Mouse (Mus musculus): ENCODE data around the gene Gramd2. TPM values are rescaled to one million over a fixed set of nuclear protein-coding genes. Genes with fewer than 3 reads are reported as not detected.

Gene Gramd2
- polyA plus RNA-seq, 1 experiment: 4.5 TPM

DNA sequence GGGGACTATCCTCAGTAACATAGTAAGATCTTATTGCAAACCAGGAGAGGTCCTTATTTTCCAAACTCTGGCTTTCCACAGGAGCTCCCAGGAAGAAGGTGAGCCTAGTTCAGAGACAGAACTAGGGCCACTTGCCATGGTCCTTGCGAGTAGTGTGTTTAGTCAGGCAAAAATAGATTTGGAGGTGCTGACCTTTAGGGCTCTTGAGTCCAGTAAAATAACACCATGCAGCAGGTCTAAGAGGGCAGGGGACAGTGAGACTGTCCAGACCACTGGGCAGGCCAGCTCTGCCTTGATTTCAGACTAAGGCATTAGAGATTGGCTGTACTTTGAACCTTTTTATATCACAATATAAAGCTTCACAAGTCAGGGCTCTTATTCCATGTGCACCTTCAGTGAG, 13.1 kb upstream of the Gramd2 start:
- Histone ChIP-seq H3K27me3 (ENCODE audit: control insufficient read depth, insufficient read depth, low read length, poor library complexity, severe bottlenecking) (no peaks in the 10 kb centered on the region), H3K27ac (ENCODE audit: insufficient read depth, low read length) (no peak overlapping the region), H3K9me3 (replicated peaks; ENCODE audit: control insufficient read depth, insufficient read depth, low read length, poor library complexity, severe bottlenecking) (no peaks in the 10 kb centered on the region), H3K36me3 (ENCODE audit: control insufficient read depth, insufficient read depth, low read length, poor library complexity, severe bottlenecking) (peaks cover 98% of the 10 kb centered on the region), H3K4me3 (ENCODE audit: low read depth, low read length) (no peak overlapping the region), H3K9ac (ENCODE audit: low read depth, poor library complexity, severe bottlenecking) (no peak overlapping the region), H3K4me1 (ENCODE audit: control insufficient read depth, insufficient read depth, low read length) (peaks cover 4% of the 10 kb centered on the region)
- TF ChIP-seq POLR2A (IDR thresholded peaks at IDR 0.05; ENCODE audit: insufficient read depth, low read length) (no peak), EP300 (IDR thresholded peaks at IDR 0.05; ENCODE audit: insufficient read depth, low read depth, low read length) (no peak), CTCF (IDR thresholded peaks at IDR 0.05; ENCODE audit: low read depth, low read length) (no peak)

DNA sequence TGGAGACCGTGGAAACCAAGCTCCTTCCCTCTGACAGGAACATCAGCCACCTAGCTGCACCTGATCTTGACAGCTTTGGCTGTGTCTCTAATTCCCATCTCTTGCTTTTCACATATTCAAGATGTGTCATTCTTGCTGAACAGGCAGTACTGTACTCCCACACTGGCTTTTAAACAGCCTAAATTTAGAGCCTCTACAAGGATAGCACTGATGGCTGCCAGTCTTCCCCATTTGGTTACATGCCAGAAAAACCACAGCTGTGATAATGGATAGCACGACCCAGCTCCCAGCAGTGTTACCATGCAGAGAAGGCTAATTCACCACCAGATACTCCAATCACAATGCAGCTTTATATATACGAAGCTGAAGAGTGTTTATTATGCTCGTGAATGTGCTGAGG, 12.7 kb upstream of the Gramd2 start:
- no peak overlapping the region for H3K4me3 ChIP-seq (ENCODE audit: low read depth, low read length)
- H3K9me3 ChIP-seq (replicated peaks; ENCODE audit: control insufficient read depth, insufficient read depth, low read length, poor library complexity, severe bottlenecking): no peaks in the 10 kb centered on the region
- TF ChIP-seq CTCF (IDR thresholded peaks at IDR 0.05; ENCODE audit: low read depth, low read length) (no peak), EP300 (IDR thresholded peaks at IDR 0.05; ENCODE audit: insufficient read depth, low read depth, low read length) (no peak), POLR2A (IDR thresholded peaks at IDR 0.05; ENCODE audit: insufficient read depth, low read length) (no peak)
- no peak overlapping the region for H3K27ac ChIP-seq (ENCODE audit: insufficient read depth, low read length)
- no peaks in the 10 kb centered on the region for H3K27me3 ChIP-seq (ENCODE audit: control insufficient read depth, insufficient read depth, low read length, poor library complexity, severe bottlenecking)
- no peak overlapping the region for H3K9ac ChIP-seq (ENCODE audit: low read depth, poor library complexity, severe bottlenecking)
- H3K4me1 ChIP-seq (ENCODE audit: control insufficient read depth, insufficient read depth, low read length): peaks cover 4% of the 10 kb centered on the region
- H3K36me3 ChIP-seq (ENCODE audit: control insufficient read depth, insufficient read depth, low read length, poor library complexity, severe bottlenecking): peaks cover 98% of the 10 kb centered on the region

DNA sequence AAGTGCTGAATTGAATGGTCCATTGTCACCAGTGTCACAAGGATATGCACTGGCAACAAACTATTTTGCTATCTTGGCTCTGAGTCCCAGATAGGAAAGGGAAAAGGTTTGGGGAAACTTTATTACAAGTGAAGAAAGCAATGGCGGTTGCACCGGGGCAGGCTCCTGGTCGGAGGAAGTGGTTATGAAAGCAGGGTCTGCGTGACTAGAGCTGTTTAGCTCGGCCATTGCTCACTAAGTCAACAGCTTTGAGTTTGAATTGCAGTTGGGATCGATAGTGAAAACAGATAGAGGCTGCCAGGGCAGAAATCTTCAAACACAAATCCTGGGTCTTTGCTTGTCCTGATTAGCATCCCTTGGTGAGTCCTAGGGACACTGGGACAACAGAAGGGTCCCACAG, 12.0 kb upstream of the Gramd2 start:
- H3K27me3 ChIP-seq (ENCODE audit: control insufficient read depth, insufficient read depth, low read length, poor library complexity, severe bottlenecking): no peaks in the 10 kb centered on the region

DNA sequence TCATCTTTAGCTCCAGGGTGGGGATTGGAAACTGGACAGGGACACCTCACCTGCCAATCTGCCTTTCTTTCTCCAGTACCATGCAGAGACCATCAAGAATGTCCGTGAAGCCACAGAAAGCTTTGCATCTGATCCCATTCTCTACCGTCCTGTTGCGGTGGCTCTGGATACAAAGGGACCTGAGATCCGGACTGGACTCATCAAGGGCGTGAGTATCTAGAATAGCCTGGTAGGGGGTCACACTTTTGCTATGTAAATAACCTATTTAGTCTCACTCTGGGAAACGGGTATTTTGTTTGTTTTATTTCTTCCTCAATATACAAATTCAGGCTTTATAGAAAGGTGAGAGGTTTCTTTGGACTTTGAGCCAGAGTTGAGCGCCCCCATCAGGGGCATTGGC, 11.5 kb upstream of the Gramd2 start:
- Histone ChIP-seq H3K36me3 (ENCODE audit: control insufficient read depth, insufficient read depth, low read length, poor library complexity, severe bottlenecking) (peaks cover 99% of the 10 kb centered on the region), H3K4me3 (ENCODE audit: low read depth, low read length) (no peak overlapping the region)

More for the DNA sequence above, 12.0 kb upstream of the Gramd2 start:
- H3K9me3 ChIP-seq (replicated peaks; ENCODE audit: control insufficient read depth, insufficient read depth, low read length, poor library complexity, severe bottlenecking): no peaks in the 10 kb centered on the region
- H3K4me3 ChIP-seq (ENCODE audit: low read depth, low read length): no peak overlapping the region
- H3K9ac ChIP-seq (ENCODE audit: low read depth, poor library complexity, severe bottlenecking): no peak overlapping the region
- TF ChIP-seq EP300 (IDR thresholded peaks at IDR 0.05; ENCODE audit: insufficient read depth, low read depth, low read length) (no peak), POLR2A (IDR thresholded peaks at IDR 0.05; ENCODE audit: insufficient read depth, low read length) (no peak), CTCF (IDR thresholded peaks at IDR 0.05; ENCODE audit: low read depth, low read length) (no peak)
- peak overlapping the region; percentile 34; the same call in 1 of the 2 replicates for H3K27ac ChIP-seq (ENCODE audit: insufficient read depth, low read length)
- H3K36me3 ChIP-seq (ENCODE audit: control insufficient read depth, insufficient read depth, low read length, poor library complexity, severe bottlenecking): peaks cover 99% of the 10 kb centered on the region
- H3K4me1 ChIP-seq (ENCODE audit: control insufficient read depth, insufficient read depth, low read length): peaks cover 4% of the 10 kb centered on the region

DNA sequence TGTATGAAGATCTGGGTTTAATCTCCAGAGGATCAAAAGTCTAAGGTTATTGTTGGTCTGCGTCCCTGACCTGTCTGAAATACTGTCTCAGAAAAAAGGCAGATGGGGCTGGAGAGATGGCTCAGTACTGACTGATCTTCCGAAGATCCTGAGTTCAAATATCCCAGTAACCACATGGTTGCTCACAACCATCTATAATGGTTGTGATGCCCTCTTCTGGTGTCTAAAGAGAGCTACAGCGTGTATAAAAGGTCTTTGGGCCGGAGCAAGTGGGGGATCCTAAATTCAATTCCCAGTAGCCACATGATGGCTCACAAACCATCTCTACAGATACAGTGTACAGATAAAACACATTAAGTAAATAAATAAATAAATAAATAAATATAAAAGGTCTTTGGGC, 10.8 kb upstream of the Gramd2 start:
- Histone ChIP-seq H3K36me3 (ENCODE audit: control insufficient read depth, insufficient read depth, low read length, poor library complexity, severe bottlenecking) (peaks cover 98% of the 10 kb centered on the region), H3K27ac (ENCODE audit: insufficient read depth, low read length) (no peak overlapping the region)
- TF ChIP-seq POLR2A (IDR thresholded peaks at IDR 0.05; ENCODE audit: insufficient read depth, low read length): no peak
- TF ChIP-seq EP300 (IDR thresholded peaks at IDR 0.05; ENCODE audit: insufficient read depth, low read depth, low read length): no peak
- no peak for TF ChIP-seq CTCF (IDR thresholded peaks at IDR 0.05; ENCODE audit: low read depth, low read length)

More for the DNA sequence above, 11.5 kb upstream of the Gramd2 start:
- H3K27me3 ChIP-seq (ENCODE audit: control insufficient read depth, insufficient read depth, low read length, poor library complexity, severe bottlenecking): no peaks in the 10 kb centered on the region
- H3K9ac ChIP-seq (ENCODE audit: low read depth, poor library complexity, severe bottlenecking): no peak overlapping the region
- no peaks in the 10 kb centered on the region for H3K9me3 ChIP-seq (replicated peaks; ENCODE audit: control insufficient read depth, insufficient read depth, low read length, poor library complexity, severe bottlenecking)
- peaks cover 1% of the 10 kb centered on the region for H3K4me1 ChIP-seq (ENCODE audit: control insufficient read depth, insufficient read depth, low read length)
- TF ChIP-seq CTCF (IDR thresholded peaks at IDR 0.05; ENCODE audit: low read depth, low read length) (no peak), POLR2A (IDR thresholded peaks at IDR 0.05; ENCODE audit: insufficient read depth, low read length) (no peak), EP300 (IDR thresholded peaks at IDR 0.05; ENCODE audit: insufficient read depth, low read depth, low read length) (no peak)
- H3K27ac ChIP-seq (ENCODE audit: insufficient read depth, low read length): no peak overlapping the region; the same call in 1 of the 2 replicates

DNA sequence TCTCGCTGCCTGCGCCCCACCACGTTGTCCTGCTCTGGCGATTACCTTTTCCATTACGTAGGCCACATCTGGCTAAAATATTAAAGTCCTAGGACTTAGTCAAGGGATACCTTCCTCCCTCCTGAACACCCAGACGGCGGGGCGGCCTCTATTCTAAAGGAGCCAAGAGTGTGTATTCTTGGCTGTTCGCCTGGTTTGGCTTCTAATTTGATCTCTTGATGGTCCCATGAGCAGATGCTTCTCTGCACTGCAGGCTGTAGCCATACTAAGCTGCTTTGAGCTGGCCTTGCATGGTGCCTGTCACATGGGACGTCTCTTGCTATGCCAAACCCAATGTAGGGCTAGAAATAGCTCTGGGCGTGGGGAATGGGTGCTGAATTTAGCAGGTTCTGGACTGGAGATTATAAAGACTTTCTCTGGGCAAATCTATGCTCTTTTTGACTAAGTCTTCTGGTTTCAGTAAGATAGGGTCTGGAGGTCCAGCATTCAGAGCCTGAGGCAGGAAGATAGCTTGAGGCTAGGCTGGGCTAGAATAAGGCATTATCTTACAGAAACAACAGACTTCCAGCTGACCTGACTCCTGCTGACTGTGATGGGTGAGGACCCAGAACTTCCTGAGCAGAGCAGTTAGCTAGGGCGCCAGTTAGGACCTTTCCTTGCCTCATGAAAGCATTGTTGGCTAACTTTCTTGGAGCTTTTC, 7.6 kb upstream of the Gramd2 start:
- Histone ChIP-seq H3K4me3 (ENCODE audit: low read depth, low read length) (no peak overlapping the region), H3K36me3 (ENCODE audit: control insufficient read depth, insufficient read depth, low read length, poor library complexity, severe bottlenecking) (peaks cover 96% of the 10 kb centered on the region), H3K9ac (ENCODE audit: low read depth, poor library complexity, severe bottlenecking) (no peak overlapping the region), H3K27me3 (ENCODE audit: control insufficient read depth, insufficient read depth, low read length, poor library complexity, severe bottlenecking) (no peaks in the 10 kb centered on the region), H3K27ac (ENCODE audit: insufficient read depth, low read length) (0 out of 2 replicates have a peak overlapping the region, but pooled peaks have one; percentile 2), H3K9me3 (replicated peaks; ENCODE audit: control insufficient read depth, insufficient read depth, low read length, poor library complexity, severe bottlenecking) (no peaks in the 10 kb centered on the region), H3K4me1 (ENCODE audit: control insufficient read depth, insufficient read depth, low read length) (peaks cover 2% of the 10 kb centered on the region)
- TF ChIP-seq EP300 (IDR thresholded peaks at IDR 0.05; ENCODE audit: insufficient read depth, low read depth, low read length) (no peak), CTCF (IDR thresholded peaks at IDR 0.05; ENCODE audit: low read depth, low read length) (no peak), POLR2A (IDR thresholded peaks at IDR 0.05; ENCODE audit: insufficient read depth, low read length) (no peak)

More for the DNA sequence above, 10.8 kb upstream of the Gramd2 start:
- Histone ChIP-seq H3K9ac (ENCODE audit: low read depth, poor library complexity, severe bottlenecking) (no peak overlapping the region), H3K4me1 (ENCODE audit: control insufficient read depth, insufficient read depth, low read length) (peaks cover 1% of the 10 kb centered on the region), H3K4me3 (ENCODE audit: low read depth, low read length) (no peak overlapping the region), H3K9me3 (replicated peaks; ENCODE audit: control insufficient read depth, insufficient read depth, low read length, poor library complexity, severe bottlenecking) (no peaks in the 10 kb centered on the region), H3K27me3 (ENCODE audit: control insufficient read depth, insufficient read depth, low read length, poor library complexity, severe bottlenecking) (no peaks in the 10 kb centered on the region)
